Mouse (Mus musculus): ENCODE measurements around the gene Fga. TPM values are rescaled to one million over a fixed set of nuclear protein-coding genes. Genes with fewer than 3 reads are reported as not detected.

Fga gene
- not detected for total RNA-seq (2022)

GRCm38 (mm10) chr3:83025475-83026301 lies at the start of gene Fga:
Gene Fga, plus strand, starts transcription at chr3:83026076.
- no peak for DNase-seq (ENCODE audit: low spot score in 2 of 2)

DNA sequence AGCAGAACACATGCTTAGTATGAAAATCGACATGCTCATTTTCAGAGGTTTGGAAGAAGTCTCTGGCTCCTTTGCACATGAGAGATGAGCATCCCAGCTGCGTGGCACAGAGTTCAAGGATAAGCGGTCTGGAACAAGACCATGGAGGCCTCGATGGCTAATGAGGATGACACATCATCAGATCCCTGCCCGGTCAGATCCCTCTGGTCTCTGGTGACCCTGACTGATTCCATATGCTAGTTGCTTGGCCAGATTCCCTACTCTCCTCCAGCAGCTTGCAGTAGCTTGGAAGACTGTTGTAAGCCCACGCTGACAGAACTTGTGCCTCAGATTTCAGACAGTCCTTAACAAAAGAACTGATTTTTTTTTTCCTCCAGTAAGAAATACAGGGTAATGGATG lies 45.1 kb upstream of the Fga start:
- no peak for DNase-seq (ENCODE audit: low spot score in 2 of 2)

GRCm38 (mm10) chr3:82981861-82982260 lies 44.0 kb upstream of the Fga start:
- no peak for DNase-seq (ENCODE audit: low spot score in 2 of 2)

DNA sequence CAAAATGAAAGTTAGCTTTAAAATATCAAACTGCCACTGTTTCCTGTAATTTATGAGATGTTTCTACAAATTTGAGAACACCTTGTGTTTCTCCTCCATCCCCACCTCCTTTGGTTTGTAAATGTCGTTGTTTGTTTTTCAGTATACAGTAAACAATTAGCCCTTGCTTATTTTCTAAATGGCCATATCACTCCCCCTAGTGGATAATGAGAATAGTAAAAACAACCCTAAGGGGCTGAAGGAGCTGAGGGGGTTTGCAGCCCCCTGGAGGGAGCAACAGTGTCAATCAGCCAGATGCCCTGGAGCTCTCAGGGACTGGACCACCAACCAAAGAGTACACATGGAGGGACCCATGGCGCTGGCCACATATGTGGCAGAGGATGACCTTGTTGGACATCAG lies 41.0 kb upstream of the Fga start:
- DNase-seq (ENCODE audit: low spot score in 2 of 2) = no peak

DNA sequence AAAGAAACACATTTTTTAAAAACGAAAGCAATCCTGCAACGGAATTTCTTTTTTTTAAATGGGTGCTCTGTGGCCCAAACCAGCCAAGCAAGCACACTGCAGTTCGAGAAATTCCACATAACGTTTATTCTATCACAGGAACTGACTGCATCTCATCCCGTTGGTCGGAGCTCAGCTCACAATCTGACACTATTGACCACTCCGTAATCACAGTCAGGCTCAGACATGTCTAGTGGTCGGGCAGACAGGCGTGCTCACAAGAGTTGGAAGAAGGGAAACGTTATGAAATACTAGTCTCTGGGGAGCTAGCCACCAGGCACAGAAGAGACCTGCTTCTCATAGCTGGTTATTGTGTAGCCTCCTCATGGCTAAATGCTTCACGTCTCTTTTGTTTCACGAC lies 33.9 kb upstream of the Fga start:
- DNase-seq (ENCODE audit: low spot score in 2 of 2) = no peak

DNA sequence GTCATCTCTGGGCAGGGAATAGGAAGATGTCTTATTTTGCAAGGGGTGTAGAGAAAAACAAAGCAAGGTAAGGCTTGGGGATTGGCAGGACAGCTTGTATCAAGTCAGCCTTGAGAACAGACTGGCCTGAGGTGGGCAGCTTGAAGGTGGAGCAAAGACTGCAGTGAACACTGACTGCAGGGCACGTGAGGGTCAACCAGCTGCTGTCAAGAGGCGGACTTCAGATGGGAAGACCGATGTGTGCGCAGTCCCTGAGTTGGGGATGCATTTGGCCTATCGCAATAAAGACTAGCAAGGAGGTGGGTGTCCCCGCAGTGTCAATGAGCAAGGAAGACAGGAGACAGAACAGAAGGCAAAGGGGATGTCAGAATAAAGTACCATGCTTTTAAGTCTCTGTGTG lies 32.9 kb upstream of the Fga start:
- DNase-seq (ENCODE audit: low spot score in 2 of 2) = no peak

GRCm38 (mm10) chr3:82995368-82995767 lies 30.5 kb upstream of the Fga start:
- DNase-seq (ENCODE audit: low spot score in 2 of 2) = no peak

DNA sequence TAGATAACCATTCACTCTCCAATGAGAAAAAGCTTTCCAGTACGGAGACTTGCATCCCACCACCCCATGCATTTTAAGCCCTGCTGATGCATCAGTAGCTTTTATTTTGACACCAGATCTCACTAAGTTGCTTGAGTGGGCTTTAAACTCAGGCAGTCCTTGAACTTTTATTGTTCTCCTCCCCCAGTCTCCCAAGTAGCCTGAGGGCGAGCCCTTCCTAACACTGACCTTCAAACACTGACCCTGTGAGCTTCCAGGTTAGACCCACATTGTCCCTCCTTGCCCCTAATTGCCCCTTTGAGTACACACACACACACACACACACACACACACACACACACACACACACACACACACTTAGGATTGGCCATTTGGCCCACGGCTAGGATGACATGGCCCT lies 29.2 kb upstream of the Fga start:
- no peak for DNase-seq (ENCODE audit: low spot score in 2 of 2)

DNA sequence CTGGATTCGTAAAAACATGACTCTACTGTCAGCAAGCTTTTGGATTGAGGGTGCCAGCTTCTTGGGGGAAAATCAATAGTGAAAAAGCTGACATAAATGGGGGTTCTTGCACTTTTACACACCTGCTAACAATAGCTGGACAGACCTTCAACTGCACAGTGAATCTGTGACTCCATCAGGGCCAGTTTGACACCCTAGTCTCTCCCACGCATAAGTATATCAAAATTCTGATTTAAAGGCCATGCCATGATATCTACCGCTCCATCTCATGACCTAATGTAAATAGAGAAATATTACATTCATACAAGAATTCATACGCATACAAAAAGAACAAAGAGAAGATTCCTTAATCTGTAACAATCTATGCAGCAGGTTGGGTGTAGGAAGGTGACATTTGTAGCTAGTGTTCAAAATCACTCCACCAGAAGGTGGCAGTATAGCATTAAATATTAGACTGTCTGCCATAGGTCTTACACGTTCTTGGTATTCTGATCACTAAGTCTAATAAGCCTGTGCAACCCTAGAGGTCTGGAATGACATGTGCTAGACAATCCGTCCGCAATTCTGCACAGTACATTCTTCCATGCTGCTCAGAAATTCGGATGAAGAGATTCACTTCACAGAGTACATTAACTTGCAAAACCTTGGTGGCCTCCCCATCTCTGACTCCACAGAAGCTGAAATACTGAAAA lies 27.0 kb upstream of the Fga start:
- DNase-seq (ENCODE audit: low spot score in 2 of 2) = peak in 1 of 2 experiments; percentile 6

GRCm38 (mm10) chr3:82999995-83000394 lies 25.9 kb upstream of the Fga start:
- DNase-seq (ENCODE audit: low spot score in 2 of 2) = no peak

DNA sequence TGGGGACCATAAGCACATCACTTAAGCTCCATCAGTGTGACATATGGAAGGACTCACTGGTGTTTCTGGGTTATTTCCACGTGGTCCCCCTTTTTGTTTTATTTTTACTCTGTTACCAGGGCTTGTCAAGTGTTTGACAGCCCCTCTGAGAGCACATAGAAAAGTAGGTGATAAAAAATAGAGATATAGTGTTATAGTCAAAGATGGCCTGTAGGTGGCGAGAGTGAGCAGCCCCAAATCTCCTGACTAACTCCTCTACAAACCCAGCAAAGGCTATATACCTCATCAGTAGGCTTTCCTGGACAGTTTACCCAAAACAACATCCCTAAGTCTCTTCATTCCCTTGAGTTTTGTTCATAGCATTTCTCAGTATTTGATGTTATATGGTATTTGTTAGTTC lies 23.7 kb upstream of the Fga start:
- DNase-seq (ENCODE audit: low spot score in 2 of 2) = no peak

GRCm38 (mm10) chr3:83003068-83003467 lies 22.8 kb upstream of the Fga start:
- no peak for DNase-seq (ENCODE audit: low spot score in 2 of 2)

DNA sequence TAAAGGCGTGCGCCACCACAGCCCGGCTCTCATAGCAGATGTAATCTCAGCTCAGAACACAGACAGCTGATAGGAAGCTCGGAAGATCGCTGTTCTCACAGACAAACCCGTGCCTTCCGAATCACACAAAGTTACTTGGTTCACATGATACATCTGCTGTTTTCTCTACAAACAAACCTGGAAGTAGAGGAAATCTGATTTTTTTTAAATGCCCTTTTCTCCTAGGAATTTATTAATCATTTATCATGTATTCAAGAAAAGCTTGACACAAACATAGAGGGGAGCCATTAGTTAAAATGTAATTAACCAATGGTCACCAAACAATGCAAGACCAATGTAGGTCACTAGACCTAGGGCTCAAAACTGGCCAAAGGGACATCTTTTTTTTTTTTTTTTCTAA lies 21.1 kb upstream of the Fga start:
- DNase-seq (ENCODE audit: low spot score in 2 of 2) = no peak

GRCm38 (mm10) chr3:83007557-83007956 lies 18.3 kb upstream of the Fga start, which contains the start of gene Fgg:
Gene Fgg, plus strand, starts transcription at chr3:83007724.
- DNase-seq (ENCODE audit: low spot score in 2 of 2) = no peak

DNA sequence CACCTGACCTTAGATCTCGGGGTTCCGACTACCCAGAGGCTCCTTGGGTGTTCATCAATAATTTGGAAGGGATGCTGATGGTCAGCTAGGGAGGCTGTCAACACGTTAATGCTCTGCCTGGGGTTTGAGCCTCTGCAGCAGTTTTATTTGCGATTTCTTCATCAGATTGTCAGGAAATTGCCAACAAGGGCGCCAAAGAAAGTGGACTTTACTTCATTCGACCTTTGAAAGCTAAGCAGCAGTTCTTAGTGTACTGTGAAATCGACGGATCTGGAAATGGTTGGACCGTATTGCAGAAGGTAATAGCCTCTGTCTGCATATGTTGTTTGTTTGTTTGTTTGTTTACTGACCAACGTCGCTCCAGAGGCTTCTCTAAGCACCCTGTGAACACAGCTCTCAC lies 15.6 kb upstream of the Fga start:
- no peak for DNase-seq (ENCODE audit: low spot score in 2 of 2)

DNA sequence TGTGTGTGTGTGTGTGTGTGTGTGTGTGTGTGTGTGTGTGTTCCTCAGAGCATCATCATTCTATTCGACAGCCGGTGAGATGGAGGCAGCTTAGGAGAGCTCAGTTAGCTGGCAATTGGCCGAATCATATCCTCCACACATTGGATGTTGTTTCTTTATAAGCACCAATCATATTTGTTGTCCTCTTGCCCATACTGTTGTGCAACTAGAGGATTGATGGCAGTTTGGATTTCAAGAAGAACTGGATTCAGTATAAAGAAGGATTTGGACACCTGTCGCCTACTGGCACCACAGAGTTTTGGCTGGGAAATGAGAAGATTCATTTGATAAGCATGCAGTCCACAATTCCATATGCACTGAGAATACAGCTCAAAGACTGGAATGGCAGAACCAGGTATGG lies 14.7 kb upstream of the Fga start:
- no peak for DNase-seq (ENCODE audit: low spot score in 2 of 2)

DNA sequence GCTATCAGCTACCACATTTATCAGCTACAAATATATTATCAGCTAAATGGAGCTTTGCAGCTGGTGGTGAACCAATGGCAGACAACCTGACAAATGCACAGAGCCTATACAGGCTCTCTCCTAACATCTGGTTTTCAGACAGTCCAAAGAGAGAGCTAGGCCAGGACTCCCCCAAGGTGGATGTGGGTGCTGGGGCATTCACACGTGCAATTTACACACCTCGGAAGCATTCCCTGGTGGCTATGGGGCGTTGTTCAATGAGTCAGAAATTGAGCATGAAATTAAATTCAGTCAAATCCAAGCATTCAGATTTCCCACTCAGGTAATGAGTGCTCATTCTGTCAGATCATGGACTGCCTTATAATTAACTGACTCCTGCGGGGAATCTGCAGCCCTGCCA lies 14.3 kb upstream of the Fga start:
- no peak for DNase-seq (ENCODE audit: low spot score in 2 of 2)

GRCm38 (mm10) chr3:83012636-83013035 lies 13.2 kb upstream of the Fga start:
- DNase-seq (ENCODE audit: low spot score in 2 of 2) = no peak

DNA sequence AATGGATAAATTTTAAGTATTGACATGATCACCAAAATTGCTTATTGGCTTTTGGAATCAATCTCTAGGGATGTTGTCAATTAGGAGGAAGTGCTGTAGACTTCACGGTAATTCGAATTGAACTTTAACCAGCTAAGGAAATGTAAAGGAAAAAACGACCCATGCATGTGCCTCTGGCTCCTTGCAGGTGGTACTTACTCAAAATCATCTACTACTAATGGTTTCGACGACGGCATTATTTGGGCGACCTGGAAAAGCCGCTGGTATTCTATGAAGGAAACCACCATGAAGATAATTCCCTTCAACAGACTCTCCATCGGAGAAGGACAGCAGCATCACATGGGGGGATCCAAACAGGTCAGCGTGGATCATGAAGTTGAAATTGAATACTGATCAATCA lies 11.9 kb upstream of the Fga start:
- DNase-seq (ENCODE audit: low spot score in 2 of 2) = no peak

GRCm38 (mm10) chr3:83016236-83016635 lies 9.6 kb upstream of the Fga start:
- DNase-seq (ENCODE audit: low spot score in 2 of 2) = no peak

- DNase-seq (ENCODE audit: low spot score in 2 of 2) = no peak
Measured at GRCm38 (mm10) chr3:83020387-83020786, 5.5 kb upstream of the Fga start.

DNA sequence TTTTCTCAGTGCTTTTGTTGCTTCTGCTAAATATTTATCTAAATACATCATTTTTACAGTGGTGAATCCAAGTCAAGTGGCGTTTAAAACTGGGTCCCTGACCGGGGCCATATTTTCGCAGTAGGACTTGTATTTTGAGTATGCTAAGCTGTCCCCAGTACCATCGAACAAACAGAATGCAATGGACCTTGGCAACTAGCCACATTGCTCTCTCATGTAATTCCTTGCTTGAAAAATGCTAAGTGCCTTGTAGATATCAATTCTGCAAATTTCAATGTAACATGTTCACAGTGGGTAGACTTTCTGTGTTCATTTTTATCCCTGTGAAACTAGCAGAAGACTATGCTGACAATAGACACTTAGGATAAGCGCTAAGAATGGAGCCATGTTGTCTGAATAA lies 4.7 kb upstream of the Fga start:
- no peak for DNase-seq (ENCODE audit: low spot score in 2 of 2)

GRCm38 (mm10) chr3:83025036-83025435 lies 840 bp upstream of the Fga start:
- no peak for DNase-seq (ENCODE audit: low spot score in 2 of 2)

All from left cerebral cortex, adult 8-10 months (tissue).